Mouse (Mus musculus) lung, postnatal 36 days (tissue): ENCODE measurements at regions not wholly inside any gene's neighbourhood (a gene's known extent, or its start where the extent isn't known, plus 50 kb on each side); places are given as distances from the start of the nearest gene placed in this dataset.
"Not testable (repeated sequence)": the region's sequence is repeated elsewhere in the genome, so short reads cannot be mapped to it uniquely, and the experiment has no call there.

Experiments
- DNase-seq: peaks from one replicate; pipeline ENCODE4 v3.0.0; 2022; ENCODE audit warnings: mixed read lengths

GRCm38 (mm10) chr7:138493661-138494060 lies 96.1 kb upstream of the Tcerg1l start:
- DNase-seq, result no peak

GRCm38 (mm10) chr7:138492261-138492660 lies 94.7 kb upstream of the Tcerg1l start:
- no peak for DNase-seq

GRCm38 (mm10) chr7:138489471-138489870 lies 91.9 kb upstream of the Tcerg1l start:
- DNase-seq, result no peak

GRCm38 (mm10) chr7:138488201-138488720 lies 90.7 kb upstream of the Tcerg1l start:
- DNase-seq, result no peak

- no peak for DNase-seq
Measured at GRCm38 (mm10) chr7:138472891-138473455, 75.4 kb upstream of the Tcerg1l start.

- DNase-seq, result no peak
Measured at GRCm38 (mm10) chr7:138472371-138472770, 74.8 kb upstream of the Tcerg1l start.

DNA sequence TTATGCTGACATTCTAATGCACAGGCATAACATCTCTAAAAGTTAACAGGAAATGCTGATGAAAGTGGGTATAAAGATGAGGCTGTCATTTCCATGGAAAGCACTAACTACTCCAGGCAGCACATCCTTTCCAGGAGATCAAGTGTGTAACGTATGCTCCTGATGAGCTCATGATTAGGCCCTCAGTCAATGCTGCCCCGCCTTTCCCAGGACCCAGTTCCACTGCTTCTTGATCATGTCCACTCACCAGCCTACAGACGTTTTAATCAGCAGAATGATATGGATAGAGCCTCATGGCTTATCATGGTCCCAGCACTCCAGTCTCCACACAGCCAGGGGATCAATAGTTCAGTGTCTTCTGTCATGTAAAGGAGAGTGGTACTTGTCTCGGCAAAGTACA lies 71.7 kb upstream of the Tcerg1l start:
- no peak for DNase-seq

- DNase-seq, result no peak
Measured at GRCm38 (mm10) chr7:138468436-138468835, 70.9 kb upstream of the Tcerg1l start.

DNA sequence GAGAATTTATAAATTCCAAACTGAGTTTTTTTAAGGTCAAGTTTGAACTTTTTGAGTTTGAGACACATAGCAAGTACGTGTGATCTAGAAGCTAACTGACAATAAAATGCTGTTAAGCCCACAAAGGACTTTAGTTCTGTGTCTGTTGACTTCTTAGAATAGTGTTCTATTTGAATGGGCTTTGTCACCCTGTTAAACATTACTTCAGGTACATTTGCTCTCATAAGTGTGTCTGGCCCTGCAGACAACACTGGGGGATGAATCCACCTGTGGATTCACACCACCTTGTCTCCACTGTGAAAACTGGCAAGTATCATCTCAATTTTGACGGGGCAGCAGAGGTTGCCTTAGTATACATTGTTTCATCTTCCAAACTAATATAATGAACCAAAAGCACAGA lies 70.5 kb upstream of the Tcerg1l start:
- DNase-seq, result no peak

DNA sequence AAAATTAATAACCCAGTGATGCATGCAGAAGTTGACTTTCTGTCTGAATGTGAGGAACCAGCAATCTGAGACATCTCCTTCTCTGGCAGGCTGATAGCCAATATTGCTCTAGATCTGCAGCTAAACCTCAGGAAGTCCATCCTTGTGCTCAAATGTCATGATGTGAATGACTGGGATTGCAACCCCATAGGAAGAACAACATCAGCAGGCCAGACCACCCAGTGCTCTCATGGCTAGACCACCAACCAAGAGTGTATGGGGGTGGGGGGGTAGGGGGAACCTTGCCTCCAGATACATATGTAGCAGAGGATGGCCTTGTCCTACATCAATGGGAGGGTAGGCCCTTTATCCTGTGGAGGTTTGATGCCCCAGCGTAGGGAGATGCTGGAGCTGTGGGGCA lies 69.9 kb upstream of the Tcerg1l start:
- no peak for DNase-seq

DNA sequence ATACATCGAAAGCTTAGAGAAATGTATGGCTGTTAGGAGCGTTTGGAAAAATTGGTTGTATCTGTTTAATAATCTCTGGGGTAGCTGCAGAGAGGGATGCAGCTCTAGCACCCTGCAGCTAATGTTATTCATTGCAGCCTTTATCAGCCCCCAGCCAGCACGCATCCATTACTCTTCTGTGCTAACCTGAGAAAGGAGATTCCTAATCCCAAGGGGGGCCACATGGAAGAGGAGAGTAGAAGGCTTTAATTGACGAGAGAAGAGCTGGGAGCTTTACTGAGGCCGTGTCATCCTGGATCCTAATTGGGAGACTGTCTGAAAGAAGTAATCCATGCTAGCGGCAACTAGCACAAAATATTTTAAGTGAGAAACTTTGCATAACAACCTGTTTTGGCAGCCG lies 60.4 kb upstream of the Tcerg1l start:
- no peak for DNase-seq

DNA sequence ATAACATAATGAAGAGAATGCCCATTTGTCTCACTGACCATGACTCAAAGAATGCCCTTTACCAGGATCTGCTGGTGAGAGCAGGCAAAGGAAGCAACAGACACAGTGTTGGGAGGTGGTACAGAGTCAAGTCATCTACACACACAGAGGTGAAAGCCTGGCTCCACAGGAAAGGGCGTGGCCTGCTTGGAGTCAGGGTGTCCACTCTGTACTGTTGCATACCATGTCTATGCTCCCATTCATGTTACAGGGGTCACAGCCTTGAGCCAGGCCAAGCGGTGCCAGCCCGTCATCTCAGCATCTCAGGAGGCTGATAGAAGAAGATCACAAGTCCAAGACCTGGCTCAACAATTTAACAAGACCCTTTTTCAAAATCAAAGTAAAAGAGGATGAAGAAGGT lies 57.8 kb upstream of the Tcerg1l start:
- DNase-seq, result no peak

DNA sequence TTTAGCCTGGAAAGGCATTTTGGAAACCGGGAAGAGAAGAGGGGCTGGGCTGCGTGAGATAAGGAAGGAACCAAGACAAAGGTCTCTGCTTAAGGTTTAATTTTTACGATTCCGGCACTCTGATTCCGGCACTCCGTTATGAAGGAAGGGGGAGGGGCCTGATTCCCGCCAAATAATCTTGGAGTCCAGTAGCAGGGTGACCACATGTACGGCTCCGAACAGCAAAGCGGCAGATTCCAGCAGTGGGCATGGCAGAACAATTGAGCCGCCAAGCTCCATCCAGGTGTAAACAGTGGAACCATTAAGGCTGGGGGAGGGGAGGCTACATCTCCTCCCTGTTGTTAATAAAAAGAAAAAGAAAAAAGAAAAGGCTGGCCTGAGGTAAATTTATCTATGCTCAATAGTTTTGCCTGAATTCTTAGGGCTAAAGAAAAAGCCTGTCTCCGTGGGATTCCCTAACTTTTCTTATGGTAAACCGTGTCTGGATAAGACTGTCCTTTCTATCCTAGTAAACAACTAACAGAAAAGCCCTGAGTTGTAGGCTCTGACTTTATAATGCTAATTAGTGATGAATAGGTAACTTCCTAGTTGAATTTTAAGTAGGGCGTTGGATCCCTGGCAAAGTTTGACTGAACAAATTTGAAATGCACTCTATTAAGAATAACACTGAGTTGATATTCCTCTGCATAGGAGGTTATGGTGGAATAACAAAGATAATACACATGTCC lies 57.1 kb upstream of the Tcerg1l start:
- not testable (repeated sequence) for DNase-seq

GRCm38 (mm10) chr7:138451321-138451720 lies 53.8 kb upstream of the Tcerg1l start:
- peak; percentile 8 for DNase-seq

- DNase-seq, result no peak
Measured at GRCm38 (mm10) chr7:138448519-138448918, 51.0 kb upstream of the Tcerg1l start.
